Mouse (Mus musculus): ENCODE data around the gene Mrpl19.

Gene Mrpl19

DNA sequence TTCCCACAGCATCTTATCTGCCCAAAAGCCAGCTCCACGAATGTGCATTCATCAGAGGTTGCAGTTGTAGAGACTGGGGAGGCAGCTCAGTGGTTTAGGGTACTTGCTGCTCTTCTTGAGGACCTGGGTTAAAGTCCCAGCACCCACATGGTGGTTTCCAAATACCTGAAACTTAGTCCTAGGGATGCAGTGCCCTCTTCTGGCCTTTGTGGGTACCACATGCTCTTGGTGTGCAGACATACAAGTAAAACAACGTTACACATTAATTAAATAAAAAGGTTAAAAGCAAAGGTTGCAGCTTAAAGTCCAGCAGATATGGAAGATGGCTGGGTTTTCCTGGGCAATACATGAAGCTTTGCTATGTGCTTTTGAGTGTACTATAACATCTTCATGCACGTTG lies 32.5 kb downstream of the Mrpl19 start:
- DNase-seq (ENCODE audit: inconsistent ontology term), result no peak

DNA sequence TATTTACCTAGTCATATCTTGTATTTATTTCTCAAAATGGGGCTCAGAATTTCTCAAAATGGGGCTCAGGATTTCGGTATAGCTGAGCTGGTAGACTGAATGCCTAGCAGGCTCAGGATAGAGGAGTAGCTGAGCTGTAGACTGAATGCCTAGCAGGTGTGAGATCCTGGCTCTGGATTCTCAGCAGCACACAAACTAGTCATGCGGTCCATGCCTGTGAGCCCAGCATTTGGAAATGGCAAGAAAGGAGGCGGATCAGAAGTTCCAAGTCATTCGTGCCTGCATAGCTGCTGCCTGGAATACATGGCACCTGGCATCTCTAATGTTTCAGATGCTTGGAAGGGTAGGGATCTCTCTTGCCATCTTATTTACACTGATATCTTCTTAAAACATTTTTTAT lies 36.4 kb downstream of the Mrpl19 start:
- no peak for DNase-seq (ENCODE audit: inconsistent ontology term)

DNA sequence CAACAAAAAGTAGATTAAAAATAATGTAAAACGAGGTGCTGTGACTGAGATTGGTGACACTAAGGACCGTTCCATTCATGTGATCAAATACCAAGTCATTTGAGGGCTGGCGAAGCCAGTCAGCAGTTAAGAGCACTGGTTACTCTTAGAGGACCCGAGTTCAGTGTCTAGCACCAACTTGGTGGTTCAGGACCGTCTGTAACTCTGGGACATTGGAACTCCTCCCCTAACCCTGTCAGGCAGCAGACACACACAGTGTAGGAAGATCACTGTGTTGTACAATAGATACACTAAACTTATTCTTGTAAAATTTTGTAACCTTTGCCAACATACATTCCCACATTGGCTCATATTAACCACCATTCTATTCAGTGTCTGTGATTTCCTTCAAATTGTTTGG lies 41.5 kb downstream of the Mrpl19 start:
- no peak for DNase-seq (ENCODE audit: inconsistent ontology term)

DNA sequence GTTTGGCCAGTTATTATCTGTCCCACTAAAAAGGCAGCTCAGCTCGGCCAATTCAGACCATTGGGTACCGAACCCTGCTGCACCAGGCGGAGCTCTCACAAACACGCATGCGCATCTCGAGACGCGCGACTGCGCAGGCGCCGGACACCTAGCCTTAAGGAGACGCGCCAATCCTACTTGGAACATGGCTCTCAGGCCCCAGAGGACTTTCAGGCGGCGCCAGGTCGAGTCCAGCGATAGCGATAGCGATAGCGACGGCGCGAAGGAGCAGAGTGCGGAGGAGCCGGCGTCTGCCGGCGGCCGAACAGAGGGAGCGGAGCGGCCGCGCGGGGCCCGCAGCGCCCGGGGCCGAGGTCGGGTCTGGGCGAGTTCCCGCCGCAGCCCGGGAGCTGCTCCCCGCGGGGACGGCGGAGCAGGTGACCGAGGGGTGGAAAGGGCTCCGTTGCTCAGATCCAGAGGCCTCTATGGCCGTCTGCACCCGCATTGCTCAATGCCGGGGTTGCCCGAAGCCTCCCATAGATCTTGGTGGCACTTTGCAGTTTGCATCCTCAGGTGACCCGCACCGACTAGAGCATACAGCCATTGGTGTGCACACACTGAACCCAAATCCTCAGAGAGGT lies 42.1 kb downstream of the Mrpl19 start, which contains the start of gene Gcfc2:
Gene Gcfc2 (plus strand): TSS at position 147 of the 620 bp plus-strand sequence.
- peak; percentile 92 for DNase-seq (ENCODE audit: inconsistent ontology term)

DNA sequence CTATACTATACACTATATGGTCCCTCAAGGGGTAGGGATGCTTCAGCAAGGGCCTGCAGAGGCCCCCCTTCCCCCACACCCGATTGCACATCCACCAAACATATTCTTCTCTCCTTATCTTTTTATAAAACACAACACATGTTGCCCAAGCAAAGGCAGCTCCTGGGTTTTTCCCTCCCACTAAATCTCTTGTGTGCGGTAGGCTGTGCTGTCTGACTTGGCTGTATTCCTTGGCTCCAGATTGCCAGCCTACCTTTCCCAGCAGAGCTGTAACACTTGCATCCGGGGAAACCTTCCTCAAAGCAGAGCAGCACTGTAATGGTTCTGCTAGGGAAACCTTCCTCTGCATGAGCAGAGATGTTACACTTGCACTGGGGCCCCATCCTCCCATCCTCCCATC lies 53.6 kb downstream of the Mrpl19 start:
- no peak for DNase-seq (ENCODE audit: inconsistent ontology term)

DNA sequence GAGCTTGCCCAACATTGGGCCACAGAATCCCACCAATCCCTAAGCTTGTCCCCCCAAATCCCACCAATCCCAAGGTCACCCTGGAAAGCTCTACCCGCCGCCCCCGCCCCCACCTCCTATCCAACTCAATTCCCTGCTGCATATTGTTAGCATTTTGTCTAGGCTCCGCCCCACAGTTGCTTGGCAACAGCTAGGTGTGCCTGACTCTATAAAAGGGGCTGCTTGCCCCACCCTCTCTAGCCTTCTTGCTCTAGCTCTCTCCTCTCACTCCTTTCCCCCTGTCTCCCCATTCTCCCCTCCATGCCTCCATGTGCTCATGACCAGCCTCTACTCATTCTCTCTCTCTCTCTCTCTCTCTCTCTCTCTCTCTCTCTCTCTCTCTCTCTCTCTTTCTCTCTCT lies 54.0 kb downstream of the Mrpl19 start:
- no peak for DNase-seq (ENCODE audit: inconsistent ontology term)

DNA sequence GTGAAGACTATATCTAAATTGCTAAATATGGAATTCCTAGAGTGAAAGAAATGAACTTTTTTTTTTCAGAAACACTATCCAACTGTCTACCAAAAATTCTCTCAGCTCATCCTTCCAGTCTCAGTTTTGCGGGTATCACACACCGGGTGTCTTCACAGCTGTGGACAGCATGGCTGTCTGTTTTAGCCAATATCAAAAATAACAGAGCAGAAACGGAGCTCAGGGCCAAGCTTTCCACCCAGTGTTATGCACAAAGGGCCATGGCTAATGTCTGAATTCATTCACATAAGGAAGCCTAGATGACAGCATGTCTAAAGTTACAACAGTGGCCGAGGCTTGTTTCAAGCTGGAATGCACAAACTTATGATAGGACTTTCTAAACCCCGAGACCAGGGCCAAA lies 54.5 kb downstream of the Mrpl19 start:
- DNase-seq (ENCODE audit: inconsistent ontology term), result no peak

DNA sequence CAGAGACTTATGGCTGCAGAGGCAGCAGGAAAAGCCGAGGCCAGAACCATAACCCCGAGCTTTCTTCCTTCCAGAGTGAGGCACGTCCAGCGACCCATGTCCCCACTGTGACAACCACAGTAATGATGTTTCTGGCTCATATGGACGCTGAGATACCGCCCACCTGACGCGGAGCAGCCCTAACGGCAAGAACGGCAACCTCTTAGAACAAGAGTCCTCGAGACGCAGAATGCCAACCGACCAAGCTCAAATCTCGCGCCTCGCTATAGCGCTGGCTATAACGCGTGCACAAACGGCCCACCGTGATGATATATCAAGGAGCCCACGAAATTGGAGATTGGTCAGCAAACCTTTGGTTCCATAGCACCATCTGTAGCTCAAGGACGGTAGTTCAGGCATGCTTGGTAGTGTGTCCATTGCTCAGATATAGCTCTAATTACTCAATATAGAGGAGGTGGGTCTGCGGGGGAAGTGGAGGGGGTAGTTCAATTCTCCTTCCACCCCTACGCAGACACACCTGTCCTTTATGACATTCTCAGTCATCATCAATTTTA lies 55.4 kb downstream of the Mrpl19 start:
- no peak for DNase-seq (ENCODE audit: inconsistent ontology term)
